Mouse (Mus musculus): ENCODE results near the gene Tnks1bp1.
A peak's percentile ranks its signal among the peaks of the same experiment; 100 is the strongest.

The Tnks1bp1 gene

GRCm38 (mm10) chr2:85047596-85048167 is at the start of gene Tnks1bp1:
Gene Tnks1bp1, plus strand, starts transcription at chr2:85048022.
- peak; percentile 91 for DNase-seq

- DNase-seq: no peak
Measured at GRCm38 (mm10) chr2:84999486-85000181, 48.2 kb upstream of the Tnks1bp1 start.

DNA sequence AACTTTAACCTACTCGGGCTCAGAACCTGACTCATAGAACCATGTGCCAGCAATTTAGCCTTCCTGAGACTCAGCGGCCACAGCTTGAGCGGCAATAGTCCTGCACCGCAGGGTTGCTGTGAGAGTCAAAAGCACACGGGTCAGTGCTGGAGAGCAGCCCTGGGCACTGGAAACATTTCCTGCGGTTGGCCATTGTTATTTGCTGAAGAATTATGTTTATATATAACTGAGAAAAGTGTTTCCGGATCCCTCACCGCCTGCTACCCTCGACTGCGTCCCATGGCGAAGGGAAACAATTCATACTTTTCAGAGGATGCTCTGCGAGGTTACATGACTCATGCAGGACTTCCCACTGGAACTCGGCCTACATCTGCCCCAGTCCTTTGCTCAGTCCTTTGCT is 46.3 kb upstream of the Tnks1bp1 start:
- no peak for DNase-seq

DNA sequence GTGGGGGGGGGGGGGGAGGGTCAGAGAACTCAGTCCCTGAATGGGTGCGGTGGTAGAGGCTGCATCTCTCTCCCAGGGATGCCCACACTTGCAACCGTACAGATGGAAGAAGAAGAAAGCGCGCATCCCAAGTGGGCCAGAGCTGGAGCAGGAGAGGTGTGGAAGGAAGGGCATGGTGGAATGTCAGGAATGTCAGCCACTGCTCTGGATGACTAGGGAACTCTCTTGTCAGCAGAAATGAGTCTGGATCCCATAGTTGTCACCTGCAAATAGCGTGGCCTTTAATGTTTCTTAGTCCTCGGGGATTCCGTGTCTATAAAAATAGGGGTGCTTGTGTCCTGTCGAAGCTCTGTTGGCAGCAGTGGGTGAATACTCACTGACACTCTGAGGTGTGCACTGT is 45.2 kb upstream of the Tnks1bp1 start:
- DNase-seq: no peak

DNA sequence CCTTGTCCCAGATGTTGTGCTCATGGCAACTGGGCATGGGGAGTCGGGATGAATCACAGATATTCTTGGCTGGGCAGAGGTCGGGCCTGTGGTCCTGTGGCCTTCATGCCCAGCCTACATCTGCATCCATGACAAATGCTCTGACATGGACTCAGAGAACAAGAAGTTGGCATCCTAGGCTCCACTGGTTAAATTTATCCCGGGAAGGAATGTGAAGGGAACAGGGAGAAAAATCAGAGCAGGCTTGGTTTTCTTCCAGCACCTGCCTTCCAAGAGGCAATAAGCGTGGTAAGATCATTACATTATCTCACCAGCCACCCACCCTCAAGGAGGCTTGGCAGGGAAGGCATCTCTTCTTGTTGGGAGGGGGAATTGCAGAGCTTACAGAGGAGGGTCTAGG is 43.5 kb upstream of the Tnks1bp1 start:
- DNase-seq: peak; percentile 26

DNA sequence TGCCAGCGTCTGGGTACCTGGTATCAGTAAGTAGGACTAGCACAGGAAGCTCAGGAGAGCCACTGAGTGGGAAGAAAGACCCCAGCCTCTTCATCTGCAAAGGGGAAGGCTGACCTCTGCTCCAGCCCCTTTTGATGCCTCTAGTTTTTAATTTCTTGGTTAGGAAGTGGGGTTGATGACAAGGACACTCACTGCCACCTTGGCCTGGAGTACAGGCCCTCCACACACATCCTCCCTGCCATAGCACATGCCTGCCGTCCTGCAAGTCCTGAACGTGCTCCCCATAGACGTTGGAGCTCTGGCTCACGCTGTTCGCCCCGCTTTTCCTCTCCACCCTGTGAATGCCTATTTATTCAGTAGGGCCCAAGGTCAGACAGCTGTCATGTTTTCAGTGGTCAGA is 41.2 kb upstream of the Tnks1bp1 start:
- no peak for DNase-seq

GRCm38 (mm10) chr2:85007729-85008128 is 40.1 kb upstream of the Tnks1bp1 start:
- no peak for DNase-seq

DNA sequence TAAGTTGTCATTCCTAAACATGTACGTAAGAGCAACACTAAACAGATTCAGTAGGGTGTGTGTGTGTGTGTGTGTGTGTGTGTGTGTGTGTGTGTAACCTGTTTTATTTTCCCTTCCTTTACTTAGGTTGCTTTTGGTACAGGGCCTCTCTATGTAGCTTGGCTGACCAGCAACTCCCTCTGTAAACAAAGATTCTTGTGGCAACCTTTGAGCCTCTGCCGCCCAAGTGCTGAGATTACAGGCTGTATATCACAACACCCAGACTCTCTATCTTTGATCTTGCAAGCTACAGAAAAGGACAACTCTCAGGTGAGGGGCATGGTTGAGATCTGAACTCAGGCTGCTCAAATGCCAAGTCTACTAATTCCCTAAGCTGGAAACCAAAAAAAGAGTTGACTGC is 38.6 kb upstream of the Tnks1bp1 start:
- no peak for DNase-seq

DNA sequence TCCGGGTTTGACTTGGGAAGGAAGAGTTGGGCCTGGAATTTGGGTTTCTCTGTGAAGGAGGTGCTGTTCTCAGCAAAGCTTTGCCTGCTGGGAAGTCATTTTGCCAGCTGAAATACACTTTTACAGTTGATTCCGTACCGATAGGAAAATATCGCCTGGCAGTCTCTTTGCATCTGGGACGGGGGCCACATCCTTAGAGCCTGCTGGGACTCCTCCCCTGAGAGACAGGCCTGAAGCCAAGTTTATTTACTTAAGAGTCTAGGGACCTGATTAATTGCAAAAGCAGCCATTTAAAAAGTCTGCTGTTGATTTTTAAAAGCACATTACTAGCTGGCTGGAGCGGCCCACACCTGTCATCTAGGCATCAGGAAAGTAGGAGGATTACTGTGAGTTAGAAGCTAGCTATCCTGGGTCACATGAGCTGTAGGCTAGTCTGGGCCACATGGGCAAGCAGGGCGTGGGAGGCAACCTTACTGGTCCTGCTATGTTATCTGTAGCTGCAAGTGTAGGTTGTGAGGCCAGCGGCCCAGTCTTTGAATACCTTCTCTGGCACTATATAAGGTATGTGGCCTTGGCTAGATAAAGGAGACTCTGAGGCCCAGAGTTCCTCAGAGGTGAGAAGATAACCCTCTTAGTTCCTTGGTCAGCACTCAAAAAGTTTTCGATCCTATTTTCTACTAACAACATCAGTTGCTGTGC is 35.8 kb upstream of the Tnks1bp1 start:
- DNase-seq: no peak

- DNase-seq: peak; percentile 26
Measured at GRCm38 (mm10) chr2:85012679-85013078, 35.1 kb upstream of the Tnks1bp1 start.

DNA sequence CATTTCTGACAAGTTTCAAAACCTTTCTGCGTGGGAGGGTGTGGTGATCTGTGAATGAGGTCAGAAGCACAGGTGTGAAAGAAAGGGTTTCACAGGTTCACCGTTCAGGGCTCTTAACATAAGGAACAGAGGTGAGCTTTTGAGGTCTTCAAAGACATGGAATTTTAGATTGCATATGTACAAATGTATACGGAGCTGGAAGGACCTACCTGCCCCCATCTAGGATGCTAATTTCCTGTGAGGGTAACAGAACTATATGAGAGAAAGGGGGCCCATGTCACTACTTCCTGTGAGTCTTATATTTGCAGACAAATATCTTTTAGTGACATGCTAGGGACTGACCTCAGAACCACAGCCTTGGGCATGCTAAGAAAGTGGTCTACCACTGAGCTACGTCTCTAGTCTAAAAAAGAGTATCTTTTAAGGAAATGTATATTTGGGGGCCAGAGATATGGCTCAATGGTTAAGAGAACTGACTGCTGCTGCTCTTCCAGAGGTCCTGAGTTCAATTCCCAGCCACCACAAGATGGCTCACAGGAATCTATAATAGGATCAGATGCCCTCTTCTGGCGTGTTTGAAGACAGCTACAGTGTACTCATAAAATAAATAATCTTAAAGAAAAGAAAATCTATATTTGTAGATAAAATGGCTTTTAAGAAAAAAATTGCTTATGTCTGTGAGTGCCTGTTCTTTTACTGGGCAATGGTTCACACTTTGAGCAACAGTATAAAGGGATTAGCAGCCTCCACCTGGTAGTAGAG is 33.8 kb upstream of the Tnks1bp1 start:
- no peak for DNase-seq

GRCm38 (mm10) chr2:85014588-85014982 is 33.2 kb upstream of the Tnks1bp1 start:
- no peak for DNase-seq

DNA sequence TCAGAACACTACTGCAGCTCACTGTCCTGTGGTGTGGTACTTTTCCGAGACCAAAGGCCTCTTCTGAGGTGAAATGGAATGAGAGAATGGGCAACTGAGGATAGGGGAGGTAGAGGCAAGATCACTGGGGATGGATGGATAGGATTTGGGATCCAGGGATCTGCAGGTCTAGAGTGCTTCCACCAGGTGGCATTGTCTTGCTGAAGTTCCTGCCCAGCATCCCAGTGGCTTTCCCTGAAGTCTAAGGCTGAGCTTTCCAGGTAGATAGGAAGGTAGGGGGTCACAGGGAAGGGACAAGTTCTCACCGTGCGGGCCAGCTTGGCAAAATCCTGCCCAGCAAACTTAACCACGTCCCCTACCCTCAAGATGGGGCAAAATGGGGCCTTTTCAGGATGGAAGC is 25.8 kb upstream of the Tnks1bp1 start:
- no peak for DNase-seq

DNA sequence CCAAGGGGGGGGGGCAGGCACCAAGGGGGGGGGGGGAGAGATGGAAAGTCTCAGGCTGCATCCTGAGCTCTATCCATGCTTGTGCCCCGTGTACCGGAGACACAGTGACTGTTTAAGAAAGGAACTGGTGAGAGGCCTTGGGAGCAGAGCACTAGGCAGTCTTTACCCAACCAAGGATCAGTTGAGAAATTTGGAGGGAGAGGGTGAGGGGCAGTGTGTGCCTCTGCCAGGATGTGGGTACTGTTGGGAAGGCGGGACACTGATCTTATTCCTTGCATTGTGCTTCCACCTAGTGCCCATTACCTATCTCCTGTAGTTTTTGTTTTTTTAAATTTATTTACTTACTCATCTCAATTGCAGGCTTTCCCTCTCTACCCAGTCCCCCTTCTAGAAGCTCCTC is 21.6 kb upstream of the Tnks1bp1 start:
- no peak for DNase-seq

DNA sequence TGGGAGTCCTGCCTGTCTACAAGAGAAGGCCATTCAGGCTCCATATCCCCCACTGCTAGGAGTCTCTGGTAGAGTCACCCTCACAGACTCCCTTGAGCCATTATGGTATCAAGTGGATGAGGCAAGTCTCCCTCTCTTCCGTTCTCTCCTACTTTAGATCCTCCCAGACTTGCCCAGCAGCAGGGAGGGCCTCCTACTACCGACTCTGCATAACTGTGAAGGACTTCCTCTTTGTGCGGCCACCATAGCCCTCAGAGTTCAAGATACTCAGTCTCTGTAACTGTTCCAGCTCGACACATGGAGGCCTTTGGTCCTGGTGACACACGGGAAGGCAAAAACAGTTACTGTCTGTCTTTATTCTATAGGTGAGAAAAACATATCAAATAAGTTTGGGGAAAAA is 20.5 kb upstream of the Tnks1bp1 start:
- no peak for DNase-seq

DNA sequence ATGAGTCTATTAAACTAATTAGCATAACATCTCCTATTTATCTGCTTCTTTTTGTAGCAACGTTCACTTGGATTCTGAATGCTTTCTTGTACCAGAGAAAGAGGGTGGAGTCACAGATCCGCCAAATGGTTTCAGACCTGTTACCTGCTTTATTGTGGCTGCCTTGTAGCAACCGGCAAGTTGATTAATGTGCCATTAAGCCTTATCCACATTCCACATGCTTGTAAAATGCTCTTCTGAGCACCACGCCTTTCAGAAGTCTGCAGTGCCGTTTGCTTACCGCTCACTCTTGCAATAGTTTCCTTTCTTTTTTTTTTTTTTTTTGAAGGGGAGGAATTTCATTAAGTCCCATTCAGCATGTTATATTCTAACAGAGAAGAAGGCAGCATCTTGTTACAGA is 17.9 kb upstream of the Tnks1bp1 start:
- no peak for DNase-seq

DNA sequence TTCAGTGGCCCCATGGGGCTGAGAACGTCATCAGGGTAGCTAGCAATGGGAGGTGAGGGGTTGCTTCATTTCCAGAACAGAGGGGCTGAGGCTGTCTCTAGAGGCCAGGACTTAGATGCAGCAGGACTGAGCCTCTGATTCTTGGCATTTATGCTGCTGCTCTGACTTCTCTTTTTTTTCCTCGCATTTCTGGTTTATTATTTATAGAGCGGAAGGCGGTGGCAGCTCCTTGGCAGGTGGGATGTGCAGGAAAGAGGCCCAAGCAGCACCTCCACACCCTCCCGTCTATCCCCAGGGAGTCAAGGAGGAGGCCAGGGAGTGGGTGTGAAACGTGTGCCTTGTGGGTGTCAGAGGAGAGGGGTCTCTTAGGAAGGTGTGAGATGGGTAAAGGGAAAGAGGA is 16.8 kb upstream of the Tnks1bp1 start:
- no peak for DNase-seq

DNA sequence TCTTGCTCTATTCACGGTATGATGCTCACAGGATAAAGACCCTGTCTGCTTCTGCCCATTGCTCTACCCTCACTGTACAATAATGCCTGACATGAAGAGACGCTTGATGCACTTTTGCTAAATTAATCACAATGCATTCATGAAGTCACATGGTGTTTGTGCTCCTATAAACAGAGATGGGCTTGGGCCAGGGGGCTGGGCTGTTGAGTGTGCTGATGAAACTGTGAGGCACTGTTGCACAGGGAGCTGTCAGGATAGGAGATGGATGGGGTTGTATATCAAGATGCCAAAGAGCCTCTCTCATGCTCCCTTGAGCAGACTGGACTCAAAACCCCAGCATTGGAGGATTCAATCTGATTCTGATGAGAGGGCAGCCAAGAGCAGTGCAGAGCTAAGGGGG is 14.7 kb upstream of the Tnks1bp1 start:
- no peak for DNase-seq

DNA sequence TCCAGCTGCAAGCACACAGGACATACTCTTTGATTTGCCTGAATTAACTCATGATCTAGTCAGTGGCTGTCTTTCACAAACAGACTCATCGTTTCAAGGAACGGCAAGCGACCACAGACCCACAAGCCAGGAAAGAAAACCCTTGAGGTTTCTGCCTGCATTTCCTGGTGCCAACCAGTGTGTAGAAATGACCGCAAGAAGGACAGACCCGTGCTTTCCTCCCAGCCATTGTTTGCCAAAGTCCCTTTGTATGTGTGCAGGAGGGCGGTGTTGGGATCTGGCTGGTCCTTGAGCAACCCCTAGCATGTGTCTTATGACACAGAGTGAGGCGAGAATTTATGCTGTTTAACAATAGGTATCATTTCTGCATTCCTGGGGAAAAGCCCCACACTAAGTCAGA is 13.7 kb upstream of the Tnks1bp1 start:
- no peak for DNase-seq

DNA sequence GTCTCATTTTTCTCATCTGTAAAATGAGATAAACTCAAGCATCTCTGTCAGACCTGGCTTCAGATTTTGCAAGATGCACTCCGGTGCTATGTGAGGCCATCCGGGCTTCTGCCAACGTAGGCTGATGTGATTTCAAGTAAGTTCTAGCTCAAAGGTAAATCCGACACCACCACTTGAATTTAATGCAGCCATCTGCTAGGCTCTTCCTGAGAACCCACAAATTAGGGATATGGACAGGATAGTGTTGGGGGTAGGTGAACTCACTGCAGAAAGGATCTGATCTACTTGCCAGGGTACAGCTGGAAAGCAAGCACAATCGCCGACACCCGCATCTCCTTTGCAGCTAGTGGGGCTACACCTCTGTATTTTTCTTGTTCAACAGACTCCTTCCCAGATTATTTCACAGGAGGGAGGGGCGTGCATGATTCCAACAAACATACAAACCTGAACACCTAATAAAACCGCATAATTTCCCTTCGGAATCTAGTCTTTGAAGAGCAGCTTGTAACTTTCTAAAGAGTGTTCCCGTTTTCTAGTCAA is 11.2 kb upstream of the Tnks1bp1 start:
- DNase-seq: no peak

DNA sequence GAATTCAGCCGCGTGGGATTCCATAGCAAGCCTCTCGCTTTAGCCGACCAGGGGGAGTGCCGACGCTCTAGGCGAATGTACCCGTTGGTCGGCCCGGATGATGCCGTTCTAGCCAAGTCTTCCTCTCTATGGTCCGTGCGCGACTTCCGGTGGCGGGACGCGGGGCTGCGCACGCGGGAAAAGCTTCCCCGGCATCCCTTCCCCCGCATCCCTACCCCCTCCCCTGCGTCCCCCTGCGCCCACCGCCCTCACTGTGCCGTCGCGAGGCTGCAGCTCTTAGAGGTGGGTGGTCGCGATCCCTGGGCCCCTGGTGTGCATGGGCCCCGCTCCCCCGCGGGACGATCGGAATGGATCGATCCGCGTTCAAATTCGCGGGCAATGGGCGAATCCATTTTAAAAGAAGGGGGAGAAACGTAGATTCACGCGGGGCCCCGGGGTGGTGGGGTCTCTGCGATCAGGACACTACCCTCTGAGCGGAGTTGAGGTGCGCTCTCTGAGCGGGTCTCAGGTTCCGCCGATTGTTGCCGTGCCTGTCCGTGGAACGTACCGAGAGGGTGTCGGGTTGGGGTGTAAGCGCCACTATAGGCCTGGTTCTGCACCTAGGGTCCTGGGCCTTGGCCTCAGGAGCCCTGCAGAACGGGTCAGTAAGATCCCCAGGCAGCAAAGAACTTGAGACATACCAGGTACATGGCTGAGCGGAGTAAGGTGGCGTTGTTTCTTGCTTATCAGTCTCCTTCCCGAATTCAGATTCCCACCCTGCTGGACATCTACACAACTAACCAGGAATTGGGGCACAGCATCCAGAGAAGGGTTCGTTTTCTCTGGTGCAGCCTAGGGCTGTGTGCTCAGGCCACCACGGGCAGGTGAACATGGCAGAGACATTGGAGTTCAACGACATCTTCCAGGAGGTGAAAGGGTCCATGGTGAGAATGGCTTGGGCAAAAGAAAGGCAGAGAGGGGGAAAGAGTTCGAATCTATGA is 10.5 kb upstream of the Tnks1bp1 start, which contains the start of the genes Ssrp1 and P2rx3:
TSS of gene Ssrp1 (plus strand) at position 188 of the 980 bp plus-strand sequence.
TSS of gene P2rx3 (minus strand) at position 416 of the 980 bp plus-strand sequence.
- DNase-seq: peak; percentile 91

- DNase-seq: no peak
Measured at GRCm38 (mm10) chr2:85038336-85038735, 9.5 kb upstream of the Tnks1bp1 start.
